Mouse (Mus musculus): ENCODE data around the gene Dennd1a.

DNA sequence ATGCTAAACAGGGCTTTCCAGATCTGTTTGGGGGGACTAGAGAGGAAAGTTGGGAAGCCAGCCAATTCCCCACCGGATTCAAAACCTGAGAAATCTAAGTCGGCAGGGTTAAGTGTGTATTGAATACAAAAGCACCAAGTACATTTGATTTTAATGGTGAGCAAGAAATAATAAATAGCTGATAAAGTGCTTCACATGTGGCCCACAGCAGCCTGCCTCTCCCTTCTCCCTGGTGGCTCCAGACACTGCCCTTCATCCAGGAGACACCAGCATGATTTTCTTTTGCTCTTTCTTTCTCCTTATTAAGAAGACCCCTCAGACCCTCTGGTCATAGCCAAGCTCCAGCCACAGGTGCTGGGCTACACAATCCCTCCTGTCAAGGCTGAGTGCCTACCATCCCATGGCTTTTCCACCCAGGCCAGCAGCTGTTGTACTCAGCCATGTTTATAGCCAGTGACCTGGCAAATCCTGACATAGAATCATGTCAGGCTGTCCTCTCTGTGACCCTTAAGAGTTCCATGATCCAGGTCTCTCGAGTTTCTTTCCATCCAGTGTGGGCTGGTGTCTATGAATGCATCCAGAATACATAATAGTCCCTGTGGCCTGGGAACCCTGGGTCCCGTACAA is 467.6 kb downstream of the Dennd1a start:
- TF ChIP-seq POLR2A (IDR thresholded peaks at IDR 0.05; ENCODE audit: extremely low read depth, insufficient read depth, low read length), result no peak
- no peak for TF ChIP-seq CTCF (IDR thresholded peaks at IDR 0.05; ENCODE audit: extremely low read depth, insufficient read depth, low read length)
